Mouse (Mus musculus) splenic B cell, adult 2 months (primary cell): ENCODE results near the gene Pom121l2.

Experiments
- DNase-seq: peaks from one replicate; pipeline ENCODE4 v3.0.0-alpha.2; 2011; ENCODE audit warnings: low read depth, low spot score
- H3K27me3 ChIP-seq: 2 replicates; pipeline ENCODE4 v1.6.1; 2012; ENCODE audit warnings: mild to moderate bottlenecking, low read length, moderate library complexity, mixed read lengths; ENCODE audit not compliant: control insufficient read depth, poor library complexity, insufficient read depth, severe bottlenecking
- H3K36me3 ChIP-seq: 2 replicates; pipeline ENCODE4 v1.6.1; 2012; ENCODE audit warnings: mild to moderate bottlenecking, low read length, moderate library complexity, mixed read lengths; ENCODE audit not compliant: control insufficient read depth, poor library complexity, insufficient read depth, severe bottlenecking

Pom121l2 gene

DNA sequence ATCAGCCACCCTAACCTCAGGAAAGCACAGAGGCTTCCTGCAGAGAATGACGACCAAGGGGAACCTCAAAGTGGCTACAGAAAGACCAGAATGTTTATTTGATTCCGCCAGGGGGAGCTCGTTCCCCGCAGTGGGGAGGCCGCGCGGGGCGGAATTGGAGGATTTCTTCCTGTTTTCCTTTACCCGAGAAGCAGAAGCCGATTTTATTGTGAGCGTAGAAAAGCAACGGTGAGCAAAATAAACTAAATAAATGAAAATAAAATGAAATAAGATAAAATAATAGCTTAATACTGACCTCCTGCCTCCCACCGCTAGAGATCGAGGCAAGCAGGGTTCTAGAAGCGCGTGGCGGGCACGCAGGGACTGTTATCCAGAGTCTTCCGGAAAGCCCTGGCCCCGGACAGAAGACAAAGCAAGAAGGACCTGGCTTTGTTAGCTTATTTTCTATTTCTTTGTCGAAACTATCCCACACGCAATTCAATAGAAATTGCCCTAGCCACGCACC, 6.7 kb upstream of the Pom121l2 start:
- no peaks in the 10 kb centered on the region for H3K36me3 ChIP-seq
- peak; percentile 93 for DNase-seq
- H3K27me3 ChIP-seq, result no peaks in the 10 kb centered on the region

DNA sequence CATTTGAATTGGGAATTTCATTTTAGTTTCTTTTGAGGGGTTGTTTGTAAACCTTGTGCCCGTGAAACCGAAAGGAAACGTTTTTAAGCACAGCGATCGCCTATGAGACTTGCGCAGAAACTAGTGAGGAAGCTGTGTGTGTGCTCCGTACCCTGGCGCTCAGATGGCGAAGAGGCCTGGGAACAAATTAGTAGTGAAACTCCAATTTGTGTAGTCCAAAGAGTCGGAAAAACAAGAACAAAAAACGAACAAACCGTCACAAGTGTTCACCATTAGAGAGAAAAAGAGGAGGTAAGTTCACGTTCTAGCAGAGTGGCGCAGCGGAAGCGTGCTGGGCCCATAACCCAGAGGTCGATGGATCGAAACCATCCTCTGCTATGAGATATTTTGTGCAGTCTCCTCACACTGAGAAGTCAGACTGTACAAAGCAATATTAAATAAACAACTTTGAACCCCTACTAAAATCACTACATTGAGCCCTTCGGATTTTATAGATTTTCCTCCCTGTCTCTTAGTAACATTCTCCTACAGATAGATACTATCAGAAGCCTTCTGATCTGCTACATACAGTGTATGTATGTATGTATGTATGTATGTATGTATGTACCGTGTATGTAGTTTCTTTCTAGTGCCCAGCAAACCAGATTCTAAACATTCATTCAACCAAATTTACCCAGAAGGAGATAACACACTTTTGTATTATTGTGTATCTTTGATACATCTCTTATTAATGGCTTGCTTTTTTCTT, 6.1 kb upstream of the Pom121l2 start:
- Histone ChIP-seq H3K36me3 (no peaks in the 10 kb centered on the region), H3K27me3 (no peaks in the 10 kb centered on the region)
- DNase-seq, result peak; percentile 91

DNA sequence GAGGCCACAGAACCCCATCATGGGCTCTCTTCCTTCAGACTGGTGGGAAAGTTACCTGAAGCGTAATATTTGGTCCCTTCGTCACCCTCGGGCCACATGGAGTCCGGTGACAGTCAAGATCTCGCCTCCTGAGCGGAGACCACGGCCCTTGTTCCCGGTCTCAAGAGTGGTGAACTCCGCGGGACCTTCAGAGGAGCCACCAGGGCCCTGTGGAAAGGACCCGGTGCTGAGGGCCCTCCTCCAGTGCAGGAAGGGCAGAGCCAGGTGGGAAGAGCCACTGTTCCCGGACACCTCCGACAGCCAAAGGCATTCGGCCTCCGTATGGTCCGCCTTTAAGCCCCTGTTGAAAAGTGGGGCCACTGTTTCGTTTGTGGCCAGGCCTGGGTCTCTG, 804 bp downstream of the Pom121l2 start:
- no peak for DNase-seq
- H3K27me3 ChIP-seq, result no peaks in the 10 kb centered on the region; the same call in 1 of the 2 replicates

DNA sequence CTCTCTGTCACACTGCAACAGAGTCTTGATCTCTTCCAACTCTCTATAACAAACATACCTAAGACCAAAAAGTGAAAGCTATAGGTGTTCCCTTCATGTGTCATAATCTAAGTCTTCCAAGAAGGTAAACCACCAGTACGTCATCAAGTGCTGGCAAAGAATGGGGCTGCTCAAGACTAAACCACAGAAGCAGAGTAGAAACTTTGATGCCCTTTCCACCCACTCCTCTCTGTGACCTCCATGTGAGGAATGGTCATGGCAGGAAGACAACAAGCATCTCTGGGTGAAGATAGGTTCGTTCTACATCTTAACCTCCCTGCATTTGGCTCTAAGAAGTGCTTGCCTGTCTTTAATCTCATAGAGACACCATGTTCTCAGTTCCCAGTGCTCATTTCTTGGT, 3.5 kb downstream of the Pom121l2 start:
- no peak for DNase-seq
- no peaks in the 10 kb centered on the region; the same call in 1 of the 2 replicates for H3K27me3 ChIP-seq
- no peaks in the 10 kb centered on the region for H3K36me3 ChIP-seq

More for the DNA sequence above, 804 bp downstream of the Pom121l2 start:
- no peaks in the 10 kb centered on the region for H3K36me3 ChIP-seq

DNA sequence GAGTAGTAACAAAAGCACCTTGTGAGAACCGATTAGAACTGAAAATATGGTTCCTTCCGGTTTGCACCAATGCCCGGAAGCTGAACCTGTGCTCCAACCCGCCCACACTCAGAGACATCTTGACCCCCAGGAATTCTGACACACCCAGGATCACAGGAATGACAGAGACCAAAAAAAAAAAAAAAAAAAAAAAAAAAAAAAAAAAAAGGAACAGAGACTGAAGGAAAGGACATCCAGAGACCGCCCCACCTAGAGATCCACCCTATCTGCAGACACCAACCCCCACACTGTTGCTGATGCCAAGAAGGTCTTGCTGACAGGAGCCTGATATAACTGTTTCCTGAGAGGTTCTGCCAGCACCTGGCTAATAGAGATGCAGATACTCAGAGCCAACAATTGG, 11.6 kb downstream of the Pom121l2 start:
- DNase-seq, result no peak
- Histone ChIP-seq H3K36me3 (no peaks in the 10 kb centered on the region), H3K27me3 (no peaks in the 10 kb centered on the region; the same call in 1 of the 2 replicates)

DNA sequence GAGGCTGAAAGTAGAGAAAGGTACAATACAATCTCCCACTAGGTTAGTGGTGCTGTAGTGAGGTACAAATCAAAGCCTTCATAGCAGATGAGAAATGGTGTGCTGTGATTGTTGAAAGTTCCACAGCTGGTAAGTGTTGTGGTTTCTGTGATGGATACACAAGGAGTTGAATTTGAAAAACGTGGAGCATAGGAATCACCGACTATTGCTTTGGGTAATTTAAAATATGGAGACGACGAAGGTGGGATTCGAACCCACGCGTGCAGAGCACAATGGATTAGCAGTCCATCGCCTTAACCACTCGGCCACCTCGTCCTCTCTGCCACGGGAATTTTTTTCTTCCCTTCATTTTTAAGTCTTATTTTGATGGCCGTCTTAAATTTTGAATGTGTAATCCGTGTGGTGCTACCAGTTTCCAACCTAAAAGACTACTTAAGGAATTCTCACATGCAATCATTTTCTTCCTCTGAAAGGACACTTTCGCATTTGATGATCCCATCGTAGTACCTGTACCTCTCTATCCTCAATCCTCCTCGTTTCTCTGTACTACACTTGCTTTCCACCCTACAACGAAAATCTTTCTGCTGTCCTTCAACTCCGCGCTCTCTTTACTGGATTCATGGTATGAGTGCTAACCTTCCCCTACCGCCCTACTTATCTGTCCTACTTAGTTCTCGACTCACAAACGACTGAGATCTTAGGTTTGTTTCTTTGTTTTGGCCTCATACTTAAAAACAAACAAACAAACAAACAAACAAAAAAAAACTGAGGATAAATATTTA, 13.2 kb downstream of the Pom121l2 start:
- H3K27me3 ChIP-seq, result peaks cover 3% of the 10 kb centered on the region; the same call in 1 of the 2 replicates
- peak; percentile 44 for DNase-seq
- H3K36me3 ChIP-seq, result no peaks in the 10 kb centered on the region

DNA sequence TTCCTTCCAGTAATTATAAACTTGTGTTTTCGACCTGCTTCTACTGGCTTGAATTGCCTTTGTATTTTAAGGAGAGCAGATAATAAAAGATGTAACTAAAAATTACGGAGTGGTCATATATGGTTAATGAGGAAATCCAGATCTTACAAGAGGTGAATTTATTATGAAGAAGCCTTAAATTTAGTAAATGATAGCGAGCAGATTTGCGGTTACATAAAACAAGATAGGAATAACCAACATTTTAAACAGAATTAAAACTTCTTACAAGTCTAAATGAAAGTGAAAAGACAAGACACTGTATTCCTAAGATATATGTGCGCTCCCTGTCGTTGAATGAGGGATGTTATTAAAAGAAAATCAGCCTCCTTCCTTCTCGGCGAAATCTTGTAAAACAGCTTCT, 13.9 kb downstream of the Pom121l2 start:
- peaks cover 3% of the 10 kb centered on the region; the same call in 1 of the 2 replicates for H3K27me3 ChIP-seq
- peak; percentile 19 for DNase-seq
- no peaks in the 10 kb centered on the region for H3K36me3 ChIP-seq

DNA sequence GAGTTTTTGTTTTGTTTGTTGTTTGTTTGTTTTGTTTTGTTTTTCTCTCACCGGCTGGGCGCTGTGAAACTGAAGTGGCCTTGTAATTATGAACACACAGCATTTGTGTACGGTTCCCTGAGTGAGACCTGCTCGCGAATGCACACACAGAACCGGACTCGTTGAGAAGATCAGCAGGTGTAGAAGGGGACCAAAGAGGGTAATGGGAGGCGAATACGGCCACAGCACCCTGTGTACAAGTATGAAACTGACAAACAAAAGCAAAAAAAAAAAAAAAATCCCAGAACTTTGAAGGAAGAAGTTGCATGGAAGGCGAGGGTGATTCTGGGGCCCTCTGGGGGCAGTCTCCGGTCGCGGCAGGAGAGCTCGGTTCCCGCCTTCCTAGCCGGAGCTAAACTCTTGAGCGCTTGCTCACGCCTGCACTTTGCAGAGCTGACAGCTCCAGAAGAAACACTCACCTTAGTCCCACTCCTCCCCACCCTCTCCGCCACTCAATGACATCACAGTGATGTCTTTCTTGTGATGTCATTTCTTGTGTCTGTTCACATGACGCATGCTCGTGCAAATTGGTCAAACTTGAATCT, 14.4 kb downstream of the Pom121l2 start:
- peaks cover 3% of the 10 kb centered on the region; the same call in 1 of the 2 replicates for H3K27me3 ChIP-seq
- H3K36me3 ChIP-seq, result no peaks in the 10 kb centered on the region
- peak; percentile 74 for DNase-seq

DNA sequence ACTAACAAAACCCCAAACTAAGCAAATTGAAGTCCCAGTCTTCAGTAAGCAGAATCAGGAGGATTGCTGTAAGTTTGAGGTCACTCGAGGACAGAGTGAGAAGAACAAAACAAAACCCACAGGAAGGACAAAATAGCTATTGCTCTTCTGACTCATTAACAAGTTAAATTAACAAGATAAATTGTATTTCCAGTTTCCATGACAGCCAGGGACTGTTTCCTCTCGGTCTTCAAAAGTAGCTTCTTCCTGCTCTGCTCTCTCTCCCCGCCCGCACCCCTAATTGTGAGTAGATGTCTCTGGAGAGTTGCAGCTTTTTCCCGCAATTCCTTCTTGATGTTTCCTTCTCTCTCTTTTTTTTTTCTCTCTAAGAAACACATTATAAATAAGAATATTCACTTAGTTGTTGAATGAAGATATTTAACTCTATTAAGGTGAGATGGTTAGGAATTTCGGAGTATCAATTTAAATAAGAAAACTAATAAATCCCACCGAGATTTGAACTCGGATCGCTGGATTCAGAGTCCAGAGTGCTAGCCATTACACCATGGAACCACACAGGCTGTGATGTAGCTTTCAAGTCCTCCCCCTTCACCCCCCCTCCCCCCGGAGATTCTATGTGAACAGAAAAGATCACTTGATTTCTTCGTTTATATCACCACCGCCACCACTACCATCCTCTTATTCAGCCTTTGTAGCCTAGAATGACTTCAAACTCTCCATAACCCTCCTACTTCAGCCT, 15.3 kb downstream of the Pom121l2 start:
- DNase-seq, result peak; percentile 67
- Histone ChIP-seq H3K36me3 (no peaks in the 10 kb centered on the region), H3K27me3 (peaks cover 3% of the 10 kb centered on the region; the same call in 1 of the 2 replicates)

DNA sequence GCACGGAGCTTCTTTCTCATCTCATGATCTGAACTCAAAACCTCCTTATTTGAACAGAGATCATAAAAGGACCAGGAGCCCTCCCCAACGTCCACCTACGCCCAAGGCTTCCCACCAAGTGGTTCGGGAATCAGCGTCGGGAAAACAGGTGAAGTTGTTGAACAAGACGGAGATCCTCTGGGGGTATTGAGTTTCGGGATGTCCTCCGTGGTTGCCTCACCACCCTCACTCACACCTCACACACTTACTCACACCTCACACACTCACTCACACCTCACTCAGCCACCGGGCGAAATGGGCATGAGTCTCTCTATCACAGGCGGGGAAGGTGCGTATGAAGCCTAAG, 15.8 kb downstream of the Pom121l2 start:
- Histone ChIP-seq H3K27me3 (peaks cover 3% of the 10 kb centered on the region; the same call in 1 of the 2 replicates), H3K36me3 (no peaks in the 10 kb centered on the region)
- peak; percentile 20 for DNase-seq

DNA sequence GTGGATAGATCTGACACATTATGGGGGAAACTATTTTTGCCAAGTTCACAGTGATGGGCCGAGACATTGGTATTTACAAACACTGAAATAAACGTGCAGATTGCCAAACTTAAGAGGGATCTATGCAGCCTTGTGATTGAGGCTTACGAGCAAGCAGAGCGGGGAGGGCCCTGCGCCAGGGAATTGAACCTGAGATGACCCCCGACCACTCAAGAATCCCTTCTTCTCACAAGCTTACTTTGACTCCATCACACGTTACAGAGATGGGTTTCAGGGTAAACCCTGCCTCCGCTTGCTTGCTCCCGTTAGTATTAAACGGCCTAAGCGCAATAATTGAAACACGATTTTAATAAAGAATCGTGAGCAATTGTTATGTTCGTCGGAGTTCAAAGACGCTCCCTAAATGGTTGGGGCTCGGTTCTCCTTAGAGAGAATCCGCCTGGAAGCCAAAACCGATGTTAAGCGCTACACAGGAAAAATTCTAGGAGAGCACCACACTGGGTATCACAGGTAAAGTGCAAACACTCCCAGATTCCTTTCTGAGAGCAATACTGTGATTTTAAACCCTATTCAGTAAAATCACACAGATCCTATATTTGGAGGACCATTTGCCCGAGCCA, 16.3 kb downstream of the Pom121l2 start:
- Histone ChIP-seq H3K27me3 (peaks cover 3% of the 10 kb centered on the region; the same call in 1 of the 2 replicates), H3K36me3 (no peaks in the 10 kb centered on the region)
- no peak for DNase-seq

DNA sequence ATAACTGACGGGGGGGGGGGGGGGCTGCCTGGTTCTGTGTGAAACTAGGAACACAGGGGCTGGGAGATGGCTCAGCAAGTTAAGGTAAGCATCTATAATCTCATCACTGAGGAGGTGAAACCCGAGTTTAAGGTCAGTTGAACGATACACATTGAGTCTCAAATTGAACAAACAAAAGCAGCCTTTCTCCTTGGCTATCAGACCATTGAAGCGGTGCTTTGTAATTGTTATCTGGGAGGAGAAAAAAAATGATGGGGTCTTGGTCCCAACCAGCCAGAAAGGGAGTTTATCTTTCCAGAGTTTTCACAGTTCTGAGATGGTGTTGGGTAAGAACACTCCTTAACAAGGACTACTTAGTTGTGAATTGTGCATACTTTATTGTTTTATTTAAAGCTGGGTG, 16.8 kb downstream of the Pom121l2 start:
- H3K27me3 ChIP-seq, result peaks cover 3% of the 10 kb centered on the region; the same call in 1 of the 2 replicates
- H3K36me3 ChIP-seq, result no peaks in the 10 kb centered on the region
- no peak for DNase-seq

DNA sequence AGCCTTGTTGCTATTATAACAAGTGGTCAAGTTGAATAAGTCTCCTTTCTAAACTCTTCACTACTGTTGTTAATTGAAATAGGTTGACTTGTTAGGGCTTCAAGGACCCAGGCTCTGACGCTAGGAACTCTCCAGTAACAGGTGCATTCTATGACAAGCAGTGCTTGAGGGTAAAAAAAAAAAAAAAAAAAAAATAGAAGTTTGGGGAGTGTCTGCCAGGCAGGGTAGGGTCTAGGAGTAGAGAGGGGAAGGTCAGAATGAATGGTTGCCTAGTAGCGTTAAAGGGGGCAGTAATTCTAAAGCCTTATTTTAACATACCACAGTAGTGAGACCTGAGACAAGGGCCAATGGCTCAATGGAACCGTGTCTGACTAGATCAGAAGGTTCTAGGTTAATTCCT, 17.4 kb downstream of the Pom121l2 start:
- DNase-seq, result no peak
- Histone ChIP-seq H3K27me3 (peaks cover 3% of the 10 kb centered on the region; the same call in 1 of the 2 replicates), H3K36me3 (no peaks in the 10 kb centered on the region)

DNA sequence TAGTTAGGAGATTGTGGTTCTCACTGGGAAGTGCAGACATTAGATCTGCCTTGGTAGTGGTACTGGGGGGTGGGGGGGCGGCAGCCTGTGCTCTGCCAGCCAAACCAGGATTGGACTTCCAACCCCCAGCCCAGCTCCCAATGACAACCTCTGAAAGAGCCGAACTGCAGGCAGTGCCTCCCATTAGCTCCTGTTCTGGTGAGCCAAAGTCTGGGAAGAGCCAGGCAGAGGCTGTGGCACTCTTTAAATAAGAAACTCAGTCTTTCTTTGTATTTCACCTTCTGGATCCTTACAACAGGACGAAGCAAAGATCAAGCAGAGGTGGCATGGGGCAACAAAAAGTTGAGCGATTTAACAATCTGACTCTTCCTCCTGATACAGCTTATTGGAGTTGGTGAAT, 18.2 kb downstream of the Pom121l2 start:
- H3K27me3 ChIP-seq, result peaks cover 3% of the 10 kb centered on the region; the same call in 1 of the 2 replicates
- no peak for DNase-seq

More for the DNA sequence above, 18.2 kb downstream of the Pom121l2 start:
- H3K36me3 ChIP-seq, result no peaks in the 10 kb centered on the region
